Mouse (Mus musculus) erythroblast, embryonic 14.5 days (primary cell): ENCODE results near the gene Fgfr2. TPM values are rescaled to one million over a fixed set of nuclear protein-coding genes. Genes with fewer than 3 reads are reported as not detected.
A peak's percentile ranks its signal among the peaks of the same experiment; 100 is the strongest.

Source experiments
- H3K27me3 ChIP-seq: 2 replicates; pipeline ENCODE4 v1.6.1; 2012; ENCODE audit warnings: inconsistent platforms; ENCODE audit not compliant: control insufficient read depth
- H3K36me3 ChIP-seq: 2 replicates; pipeline ENCODE4 v1.6.1; 2012; ENCODE audit warnings: mild to moderate bottlenecking, inconsistent platforms; ENCODE audit not compliant: control insufficient read depth
- H3K4me1 ChIP-seq: 2 replicates; pipeline ENCODE4 v1.6.1; 2012; ENCODE audit warnings: inconsistent platforms; ENCODE audit not compliant: control insufficient read depth
- H3K4me3 ChIP-seq: replicated peaks from 2 replicates; pipeline ENCODE3; 2012; ENCODE audit warnings: moderate library complexity, mild to moderate bottlenecking, inconsistent platforms
- H3K9me3 ChIP-seq: 2 replicates; pipeline ENCODE4 v1.6.1; 2012; ENCODE audit warnings: low read length, inconsistent platforms, mixed read lengths; ENCODE audit not compliant: control insufficient read depth
- GATA1 ChIP-seq: IDR thresholded peaks from 2 replicates; pipeline ENCODE4 v1.6.1; 2012; ENCODE audit warnings: low read length, inconsistent platforms, mixed read lengths
- TAL1 ChIP-seq: IDR thresholded peaks from 3 replicates; pipeline ENCODE4 v1.6.1; 2012; ENCODE audit warnings: low read length, inconsistent platforms, mixed read lengths
- polyA plus RNA-seq: library from polyadenylated mRNA; stranded (reverse); fragments of >175 nt; gene quantifications from 2 replicates; pipeline ENCODE4 v1.2.3, GENCODE M21; 2012

Fgfr2 gene
- polyA plus RNA-seq, 1 experiment = not detected

DNA sequence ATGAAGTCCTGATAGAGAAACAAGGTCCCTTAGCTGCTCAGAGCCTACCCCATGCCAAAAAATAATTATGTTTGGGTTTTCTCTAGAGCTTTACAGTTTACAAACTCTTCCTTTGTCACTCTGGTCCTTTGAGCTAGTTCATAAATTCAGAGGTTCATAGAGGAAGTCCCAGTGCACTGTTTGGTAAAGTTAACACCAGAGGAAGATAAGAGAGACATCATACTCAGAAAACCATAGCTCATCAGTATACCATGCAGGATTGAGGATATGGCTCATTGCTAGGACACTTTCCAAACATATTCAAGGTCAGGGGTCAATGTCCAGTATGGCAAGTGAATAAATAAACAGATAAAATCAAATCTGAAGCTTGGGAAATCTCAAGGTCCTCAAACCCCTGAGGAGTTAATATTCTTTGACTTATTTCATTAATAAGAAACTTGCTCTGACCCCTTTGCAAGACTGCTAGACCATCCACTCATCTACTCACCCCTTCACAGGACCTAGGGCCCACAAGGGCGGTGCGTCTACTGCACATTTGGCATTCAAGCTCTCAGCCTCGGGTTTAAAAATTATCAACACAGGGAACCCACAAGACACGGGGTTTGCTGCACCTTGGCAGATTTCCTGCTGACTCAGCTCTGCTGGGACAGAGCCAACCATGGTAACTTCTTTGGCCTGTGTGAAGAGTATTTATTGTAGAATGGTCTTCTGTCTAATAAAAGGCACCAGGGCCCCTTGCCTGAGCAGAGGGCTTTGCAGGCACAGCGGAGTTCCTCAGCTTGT is 797.4 kb downstream of the Fgfr2 start:
- TF ChIP-seq TAL1 = no peak
- TF ChIP-seq GATA1 = no peak
- Histone ChIP-seq H3K27me3 (no peaks in the 10 kb centered on the region), H3K4me3 (no peak overlapping the region), H3K36me3 (no peaks in the 10 kb centered on the region), H3K9me3 (no peaks in the 10 kb centered on the region), H3K4me1 (no peaks in the 10 kb centered on the region)

GRCm38 (mm10) chr7:132323430-132323829 is 799.7 kb downstream of the Fgfr2 start:
- peaks cover under 1% of the 10 kb centered on the region; the same call in 1 of the 2 replicates for H3K27me3 ChIP-seq
- no peaks in the 10 kb centered on the region for H3K4me1 ChIP-seq
- TF ChIP-seq GATA1 (no peak), TAL1 (no peak)
- H3K9me3 ChIP-seq = no peaks in the 10 kb centered on the region
- H3K36me3 ChIP-seq = no peaks in the 10 kb centered on the region
- H3K4me3 ChIP-seq = no peak overlapping the region

- peaks cover 18% of the 10 kb centered on the region for H3K27me3 ChIP-seq
- H3K36me3 ChIP-seq = no peaks in the 10 kb centered on the region
- TF ChIP-seq GATA1 = no peak
- no peak for TF ChIP-seq TAL1
- H3K4me1 ChIP-seq = peaks cover 7% of the 10 kb centered on the region
- no peak overlapping the region for H3K4me3 ChIP-seq
- H3K9me3 ChIP-seq = no peaks in the 10 kb centered on the region
Observed at GRCm38 (mm10) chr7:132321392-132321958, 801.7 kb downstream of the Fgfr2 start.

DNA sequence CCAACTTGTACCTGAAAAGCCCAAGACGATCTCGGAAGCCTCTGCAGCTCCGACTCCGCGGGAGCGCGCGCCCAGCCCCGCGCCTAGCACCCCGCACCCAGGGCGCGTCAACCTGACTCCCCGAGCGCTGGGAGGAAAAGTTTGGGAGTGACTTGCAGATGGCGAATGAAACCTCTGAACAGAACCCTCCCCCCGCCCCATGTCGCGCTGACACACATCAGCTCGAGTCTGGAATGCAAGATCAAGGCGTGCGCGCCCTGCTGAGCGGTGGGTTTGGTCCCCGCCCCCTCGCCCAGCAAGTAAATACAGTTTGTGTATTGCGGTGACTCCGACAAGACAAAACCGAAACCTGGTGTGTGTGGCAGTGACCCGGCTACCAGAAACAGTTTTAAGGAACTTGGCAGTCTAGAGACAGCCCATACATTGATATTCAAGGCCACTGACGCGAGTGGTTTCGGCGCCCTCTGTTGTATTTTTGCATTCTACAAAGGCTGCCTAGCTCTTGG is 806.1 kb downstream of the Fgfr2 start, which contains the start of gene Chst15:
Gene Chst15, minus strand, starts transcription at position 193 of the 506 bp plus-strand sequence.
- Histone ChIP-seq H3K27me3 (peaks cover 40% of the 10 kb centered on the region), H3K4me3 (peak within 1 kb of the TSS; percentile 61), H3K9me3 (no peaks in the 10 kb centered on the region), H3K36me3 (no peaks in the 10 kb centered on the region), H3K4me1 (peaks cover 17% of the 10 kb centered on the region)
- TF ChIP-seq TAL1 (no peak), GATA1 (no peak)

DNA sequence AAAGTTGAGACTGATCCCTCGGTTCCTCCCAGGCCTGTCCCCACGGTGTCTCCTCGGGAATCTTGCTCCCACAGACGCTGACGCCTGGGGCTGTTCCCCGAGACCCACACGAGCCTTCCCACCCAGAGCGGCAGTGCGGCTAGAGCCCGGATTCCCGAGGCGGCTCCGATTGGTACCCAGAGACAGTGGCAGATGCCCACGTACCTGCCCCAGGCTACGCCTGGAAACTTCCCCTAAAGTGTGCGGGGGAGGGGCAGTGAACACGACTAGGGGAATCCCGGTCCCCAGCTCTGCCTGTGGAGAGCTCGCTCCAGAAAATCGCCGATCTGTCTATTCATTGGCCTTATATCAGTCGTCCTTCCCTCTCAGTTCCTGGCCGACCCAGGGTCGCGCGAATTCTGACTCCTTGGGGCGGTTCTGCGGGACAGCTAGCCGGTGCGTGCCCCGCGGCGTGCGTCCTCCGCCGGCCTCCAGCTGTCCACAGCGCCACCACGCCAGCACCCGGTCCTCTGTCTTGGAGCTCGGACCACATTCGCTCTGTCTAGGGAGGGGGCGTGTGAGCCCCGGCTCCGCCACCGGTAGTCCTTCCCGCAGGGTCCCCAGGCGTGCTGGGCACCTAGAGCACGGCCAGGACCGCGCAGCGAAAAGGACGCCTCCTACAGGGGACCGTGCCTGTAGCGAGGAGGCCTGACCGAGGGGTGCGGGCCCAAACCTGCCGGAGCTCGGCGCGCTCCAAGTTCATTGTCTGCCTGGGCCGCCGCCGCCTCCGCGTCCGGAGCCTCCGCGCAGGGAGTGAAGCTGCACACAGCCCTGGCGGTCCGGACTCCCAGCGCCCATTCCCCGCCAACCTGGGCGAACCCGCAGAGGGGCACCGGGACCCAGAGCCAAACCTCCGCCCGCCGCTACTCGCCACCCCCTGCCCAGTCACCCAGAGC is 806.8 kb downstream of the Fgfr2 start:
- H3K4me3 ChIP-seq = peak overlapping the region; percentile 61
- peaks cover 40% of the 10 kb centered on the region for H3K27me3 ChIP-seq
- H3K9me3 ChIP-seq = no peaks in the 10 kb centered on the region
- H3K36me3 ChIP-seq = no peaks in the 10 kb centered on the region
- no peak for TF ChIP-seq TAL1
- no peak for TF ChIP-seq GATA1
- peaks cover 17% of the 10 kb centered on the region for H3K4me1 ChIP-seq

GRCm38 (mm10) chr7:132315149-132316091 is 807.7 kb downstream of the Fgfr2 start:
- no peaks in the 10 kb centered on the region for H3K9me3 ChIP-seq
- TF ChIP-seq TAL1 = no peak
- TF ChIP-seq GATA1 = no peak

DNA sequence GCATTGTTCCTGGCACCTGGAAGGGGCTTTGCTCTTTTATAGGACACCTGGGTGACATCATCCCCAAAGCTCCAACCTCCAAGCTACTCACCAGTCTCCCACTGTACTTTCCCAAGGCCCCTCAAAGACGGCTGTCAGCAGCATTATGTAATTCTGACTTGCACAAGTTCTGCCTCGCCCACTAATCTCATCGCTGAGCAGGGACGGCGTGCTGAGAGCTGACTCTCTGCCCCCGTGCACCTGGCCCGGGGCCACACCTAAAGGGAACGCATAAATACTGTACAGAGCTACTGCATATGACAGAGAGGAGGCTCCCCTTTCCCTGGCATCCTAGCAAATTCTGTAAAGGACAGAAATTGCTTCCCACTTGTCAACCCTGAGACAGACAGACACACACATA is 810.8 kb downstream of the Fgfr2 start:
- Histone ChIP-seq H3K9me3 (no peaks in the 10 kb centered on the region), H3K4me3 (no peak overlapping the region), H3K36me3 (no peaks in the 10 kb centered on the region), H3K4me1 (peaks cover 17% of the 10 kb centered on the region), H3K27me3 (peaks cover 31% of the 10 kb centered on the region)
- TF ChIP-seq TAL1 = no peak
- TF ChIP-seq GATA1 = no peak

More at GRCm38 (mm10) chr7:132315149-132316091, 807.7 kb downstream of the Fgfr2 start:
- Histone ChIP-seq H3K27me3 (peaks cover 40% of the 10 kb centered on the region), H3K36me3 (no peaks in the 10 kb centered on the region), H3K4me3 (peak overlapping the region; percentile 61), H3K4me1 (peaks cover 17% of the 10 kb centered on the region)
